Mouse (Mus musculus) thymus, postnatal 10 days (tissue): ENCODE data around the gene Tat.
"Not testable (repeated sequence)": the region's sequence is repeated elsewhere in the genome, so short reads cannot be mapped to it uniquely, and the experiment has no call there.

Experiments used
- DNase-seq, 2 experiments: peaks; one replicate each; pipeline ENCODE4 v3.0.0; 2021; ENCODE audit warnings: low spot score in 2 of 2

The Tat gene

GRCm38 (mm10) chr8:109982386-109983105 lies 7.7 kb upstream of the Tat start:
- peak; percentile 11 to 17 for DNase-seq

DNA sequence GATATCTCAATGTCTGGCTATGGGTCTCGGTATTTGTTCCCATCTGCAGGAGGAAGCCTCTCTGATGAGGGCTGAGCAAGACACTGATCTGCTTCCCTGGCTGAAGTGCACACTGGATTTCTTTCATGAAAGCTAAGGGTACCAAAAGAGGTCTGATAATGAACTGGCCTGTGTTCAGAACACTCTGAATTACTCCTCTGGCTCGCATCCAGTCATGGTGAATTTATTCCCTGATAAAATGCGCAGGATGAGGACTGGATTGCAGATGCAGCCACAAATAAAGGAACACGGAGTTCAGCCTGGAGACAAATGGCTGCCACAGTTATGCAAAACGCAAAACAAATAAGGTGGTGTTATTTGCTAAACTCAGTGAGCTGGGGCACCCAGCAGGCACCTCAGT lies 6.3 kb upstream of the Tat start:
- no peak for DNase-seq

GRCm38 (mm10) chr8:109986384-109986783 lies 3.9 kb upstream of the Tat start:
- no peak for DNase-seq

GRCm38 (mm10) chr8:109987776-109988175 lies 2.5 kb upstream of the Tat start:
- DNase-seq: no peak

DNA sequence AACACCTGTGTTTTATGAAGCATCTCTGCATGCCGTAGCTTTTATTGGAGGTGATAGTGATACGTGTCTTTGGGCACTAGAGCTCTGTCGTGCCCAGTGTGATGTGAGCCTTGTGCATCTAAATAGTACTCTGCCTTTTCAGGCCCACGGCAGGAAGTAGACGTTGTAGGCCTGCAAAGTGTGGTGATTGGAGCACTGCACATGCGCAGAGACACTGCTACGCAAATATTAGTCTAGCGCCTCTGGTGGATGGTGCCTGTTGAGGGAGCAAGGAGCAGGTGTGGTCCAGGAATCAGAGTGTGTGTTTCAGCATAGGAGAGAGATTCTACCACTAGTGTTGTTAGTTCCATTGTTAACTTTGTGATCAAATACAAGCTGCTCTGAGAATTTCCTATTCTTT lies 1.1 kb upstream of the Tat start:
- no peak for DNase-seq

DNA sequence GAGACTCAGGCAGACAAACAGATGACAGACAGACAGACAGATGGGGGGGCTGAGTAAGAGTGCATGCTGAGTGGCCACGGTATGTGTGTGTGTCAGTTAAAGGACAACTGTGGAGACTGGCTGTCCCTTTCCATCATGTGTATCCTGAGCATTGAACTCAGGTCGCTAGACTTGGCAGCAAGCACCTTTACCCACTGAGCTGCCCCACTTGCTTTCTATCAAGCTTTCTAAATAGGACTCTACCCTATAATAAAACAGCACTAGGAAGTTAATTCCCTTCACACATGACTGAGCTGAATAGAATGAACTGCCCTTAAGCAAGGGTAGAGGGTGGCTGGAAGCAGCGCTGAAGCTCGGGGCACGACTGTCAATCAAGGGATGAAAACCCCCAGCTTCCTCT lies 1.9 kb downstream of the Tat start:
- no peak for DNase-seq

DNA sequence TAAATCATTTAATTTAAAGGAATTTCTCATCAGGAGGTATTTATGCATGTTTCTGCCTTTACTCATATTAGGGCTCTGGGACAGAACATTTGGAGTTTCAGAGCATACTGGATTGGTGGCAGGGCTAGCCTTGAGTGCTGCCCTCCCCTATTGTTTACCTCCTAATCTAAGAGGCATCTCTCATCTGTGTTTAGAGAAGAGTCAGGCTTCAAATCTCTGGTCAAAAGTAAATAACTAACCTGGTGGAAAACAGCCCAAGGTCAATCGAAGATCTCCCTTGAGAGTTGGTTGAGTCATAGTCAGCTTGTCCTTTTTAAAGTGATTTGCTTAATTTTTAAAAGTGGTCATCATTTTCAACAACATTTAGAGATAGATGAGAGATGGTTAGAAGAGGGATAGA lies 2.7 kb downstream of the Tat start:
- no peak for DNase-seq

- no peak for DNase-seq
Observed at GRCm38 (mm10) chr8:109997381-109997780, 7.1 kb downstream of the Tat start.

GRCm38 (mm10) chr8:109998066-109998465 lies 7.8 kb downstream of the Tat start:
- no peak for DNase-seq

DNA sequence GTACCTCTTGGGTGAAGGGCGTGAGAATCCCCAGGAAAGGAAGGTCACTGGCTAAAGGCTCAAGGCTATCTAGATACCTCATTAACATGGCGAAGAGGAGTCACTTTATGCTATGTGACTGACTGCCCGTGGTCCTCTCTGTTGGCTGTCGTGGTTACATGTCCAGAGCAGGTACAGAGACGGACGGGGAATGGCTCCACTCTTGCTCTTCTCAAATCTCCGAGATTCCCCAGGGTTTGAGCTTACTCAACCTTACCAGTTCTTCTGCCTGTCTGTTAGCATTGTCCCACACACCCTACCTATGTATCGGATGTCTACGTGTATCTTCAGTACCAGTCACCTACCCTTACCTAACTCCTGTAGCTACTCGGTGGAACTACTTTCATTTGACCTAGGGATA lies 9.7 kb downstream of the Tat start:
- DNase-seq: no peak

GRCm38 (mm10) chr8:110002953-110003352 lies 12.7 kb downstream of the Tat start:
- DNase-seq: peak in 1 of 2 experiments; percentile 44

- no peak for DNase-seq
Observed at GRCm38 (mm10) chr8:110004300-110004699, 14.1 kb downstream of the Tat start.

- no peak for DNase-seq
Observed at GRCm38 (mm10) chr8:110006312-110007023, 16.2 kb downstream of the Tat start.

- no peak for DNase-seq
Observed at GRCm38 (mm10) chr8:110008228-110008994, 18.2 kb downstream of the Tat start.

DNA sequence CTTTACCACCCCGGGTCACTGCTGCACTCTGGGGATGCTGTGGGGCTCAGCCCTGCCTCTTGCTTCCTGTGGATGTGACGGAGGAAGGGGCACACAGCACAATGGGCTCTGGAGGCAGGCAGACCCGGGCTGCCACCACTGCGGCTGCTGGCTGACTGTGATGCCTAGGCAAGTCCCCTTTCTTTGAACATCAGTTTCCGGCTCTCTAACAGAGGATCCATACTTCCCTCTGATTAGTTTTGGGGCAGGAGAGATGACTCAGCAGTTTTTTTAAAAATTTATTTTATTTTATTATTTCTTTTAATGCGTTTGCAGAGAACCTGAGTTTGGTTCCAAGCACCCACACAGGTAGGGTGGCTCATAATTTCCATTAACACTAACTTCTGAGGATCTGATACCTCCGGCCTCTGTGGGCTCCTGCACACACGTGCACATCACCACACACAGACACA lies 18.8 kb downstream of the Tat start:
- DNase-seq: no peak

GRCm38 (mm10) chr8:110010868-110011267 lies 20.6 kb downstream of the Tat start:
- DNase-seq: peak in 1 of 2 experiments; percentile 28

- DNase-seq: no peak
Observed at GRCm38 (mm10) chr8:110022081-110022480, 31.8 kb downstream of the Tat start.

- no peak for DNase-seq
Observed at GRCm38 (mm10) chr8:110022768-110023344, 32.6 kb downstream of the Tat start.

GRCm38 (mm10) chr8:110033771-110034170 lies 43.5 kb downstream of the Tat start:
- DNase-seq: not testable (repeated sequence)

DNA sequence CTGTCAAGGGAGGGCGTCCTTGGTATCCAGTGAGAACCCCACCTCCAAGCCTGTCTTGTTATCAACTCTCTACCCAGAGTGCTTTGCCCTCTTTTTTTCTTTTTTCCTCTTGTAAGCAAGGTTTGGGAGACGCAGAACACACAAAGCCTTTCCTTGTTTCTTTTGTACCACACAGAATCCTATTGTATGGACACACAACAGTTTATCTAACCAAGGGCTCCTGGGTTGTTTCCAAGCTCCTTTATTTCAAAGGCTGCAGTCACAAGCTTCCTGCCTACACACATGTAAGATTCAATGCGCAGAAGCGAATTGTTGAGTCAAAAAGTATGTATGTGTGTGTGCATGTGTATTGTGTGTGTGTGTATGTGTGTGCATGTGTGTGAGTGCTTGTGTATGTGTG lies 44.1 kb downstream of the Tat start:
- no peak for DNase-seq

DNA sequence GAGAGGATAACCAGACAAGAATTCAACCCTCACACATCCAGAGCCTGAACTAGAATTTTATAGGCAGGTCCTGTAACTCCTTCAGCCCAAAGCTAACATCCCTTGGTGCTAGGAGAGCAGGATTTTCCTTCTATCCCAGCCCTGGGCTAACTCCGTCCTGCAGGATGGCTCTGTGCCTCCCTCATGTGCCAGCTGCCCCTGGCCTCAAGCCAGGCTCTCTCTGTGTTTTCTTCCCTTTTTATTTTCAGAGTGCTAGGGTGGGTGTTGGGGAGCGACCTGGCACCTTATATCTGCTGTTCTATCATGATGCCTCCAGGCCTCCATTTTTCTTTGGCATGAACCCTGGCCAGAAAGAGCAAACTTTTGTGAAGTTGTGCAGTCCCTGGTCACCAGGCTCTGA lies 45.9 kb downstream of the Tat start:
- DNase-seq: no peak

DNA sequence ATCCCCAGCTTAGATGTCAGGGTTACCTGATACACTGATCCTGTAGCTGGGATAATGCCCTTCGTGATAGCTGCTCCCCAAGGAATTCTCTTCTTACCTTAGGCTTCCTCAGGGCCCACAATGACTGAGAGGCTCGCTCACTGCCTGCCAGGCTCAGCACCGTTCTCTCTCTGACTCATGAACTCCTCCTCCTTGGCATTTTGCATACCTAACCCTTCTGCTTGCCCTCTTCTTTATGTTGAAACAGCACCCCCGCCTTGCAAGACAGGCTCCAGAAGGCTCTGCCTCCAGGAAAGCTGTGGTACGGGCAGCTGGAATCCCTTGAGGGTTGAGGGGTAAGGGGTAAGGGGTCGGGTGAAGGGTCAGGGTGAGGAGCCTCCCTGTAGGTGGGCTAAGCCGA lies 49.0 kb downstream of the Tat start:
- DNase-seq: no peak
